Mouse (Mus musculus) hindbrain, embryonic 15.5 days (tissue): ENCODE results near the gene Lzts2. TPM values are rescaled to one million over a fixed set of nuclear protein-coding genes. Genes with fewer than 3 reads are reported as not detected.
A peak's percentile ranks its signal among the peaks of the same experiment; 100 is the strongest.

ENCODE experiments used
- ATAC-seq: fragments of 200-750 bp; cut with Nextera tagmentation; 2 replicates; pipeline ENCODE4 v1.8.0; 2017; ENCODE audit warnings: low read depth, moderate number of reproducible peaks, moderate TSS enrichment; ENCODE audit not compliant: low FRiP score
- H3K27ac ChIP-seq: fragments of 300-500 bp; sonication (generic); replicated peaks from 2 replicates; pipeline ENCODE4 v1.5.1; 2015; ENCODE audit warnings: mild to moderate bottlenecking, inconsistent platforms
- H3K27me3 ChIP-seq: fragments of 300-500 bp; sonication (generic); 2 replicates; pipeline ENCODE4 v1.6.1; 2015; ENCODE audit warnings: control low read depth, inconsistent platforms
- H3K36me3 ChIP-seq: fragments of 300-500 bp; sonication (generic); 2 replicates; pipeline ENCODE4 v1.6.1; 2015; ENCODE audit warnings: control low read depth, inconsistent platforms
- H3K4me1 ChIP-seq: fragments of 300-500 bp; sonication (generic); replicated peaks from 2 replicates; pipeline ENCODE4 v1.6.1; 2015; ENCODE audit warnings: control low read depth, inconsistent platforms
- H3K4me2 ChIP-seq: fragments of 300-500 bp; sonication (generic); 2 replicates; pipeline ENCODE4 v1.6.1; 2015; ENCODE audit warnings: moderate library complexity, mild to moderate bottlenecking, inconsistent platforms
- H3K4me3 ChIP-seq: fragments of 300-500 bp; sonication (generic); 2 replicates; pipeline ENCODE4 v1.5.1; 2015; ENCODE audit warnings: mild to moderate bottlenecking, inconsistent platforms
- H3K9ac ChIP-seq: fragments of 300-500 bp; sonication (generic); 2 replicates; pipeline ENCODE4 v1.6.1; 2015; ENCODE audit warnings: inconsistent platforms
- H3K9me3 ChIP-seq: fragments of 300-500 bp; sonication (generic); 2 replicates; pipeline ENCODE4 v1.6.1; 2016; ENCODE audit warnings: control low read depth, inconsistent platforms
- WGBS: fragments of 180-500 bp; shearing (Covaris S2); methylation state at CpG from one replicate; pipeline ENCODE4 v1.1.7; 2015; 5-methylcytosine and 5-hydroxymethylcytosine counted together
- polyA plus RNA-seq: library from polyadenylated mRNA; unstranded; fragments of >200 nt; fragmentation: Nextera tagmentation; extraction: Ambion mirVana; gene quantifications from 2 replicates; pipeline ENCODE4 v1.2.1, GENCODE M21; 2015

Gene Lzts2
- 25.4 and 28.7 TPM in 2 replicates for polyA plus RNA-seq

DNA sequence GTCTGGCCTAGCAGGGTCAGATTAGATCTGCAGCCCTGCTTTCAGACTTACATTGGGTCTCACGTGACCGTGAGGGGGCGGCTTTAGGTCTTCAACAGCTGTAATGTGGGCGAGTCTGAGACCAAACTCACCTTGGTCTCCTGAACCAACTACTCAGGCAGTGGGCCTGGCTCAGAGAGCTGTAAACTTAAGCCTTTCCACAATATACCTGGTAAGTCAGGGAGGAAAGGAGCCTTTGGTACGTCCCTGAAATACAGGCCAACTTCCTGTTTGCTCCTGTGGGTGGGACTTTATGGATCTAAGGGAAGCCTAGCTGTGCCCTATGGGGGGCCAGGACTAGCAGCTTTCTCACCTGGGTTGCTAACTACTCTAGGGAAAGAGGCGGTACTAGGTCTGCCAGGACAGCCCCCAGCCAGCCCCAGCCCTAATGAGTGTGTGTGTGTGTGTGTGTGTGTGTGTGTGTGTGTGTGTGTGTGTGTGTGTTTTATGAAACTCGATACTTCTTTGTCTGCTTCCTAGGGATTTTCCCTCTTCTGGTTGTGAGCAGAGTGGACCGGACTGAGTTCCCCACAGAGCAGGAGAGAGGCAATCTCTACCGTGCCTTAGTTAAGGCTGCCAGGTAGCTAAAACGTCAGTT is at the start of gene Lzts2:
Lzts2 (plus strand) TSS at position 80 of the 637 bp plus-strand sequence.
- H3K4me3 ChIP-seq = peak within 1 kb of the TSS; percentile 70
- H3K36me3 ChIP-seq = peaks cover 11% of the 10 kb centered on the region; the same call in 1 of the 2 replicates
- no peak for ATAC-seq
- H3K9ac ChIP-seq = peak within 1 kb of the TSS; percentile 5; the same call in 1 of the 2 replicates
- peak within 1 kb of the TSS; percentile 95 for H3K27ac ChIP-seq
- 11% methylated on average over 10 of the region's 10 CpGs for WGBS
- H3K27me3 ChIP-seq = no peaks in the 10 kb centered on the region
- H3K4me1 ChIP-seq = peaks cover 50% of the 10 kb centered on the region
- H3K9me3 ChIP-seq = no peaks in the 10 kb centered on the region
- peak within 1 kb of the TSS; percentile 86 for H3K4me2 ChIP-seq

DNA sequence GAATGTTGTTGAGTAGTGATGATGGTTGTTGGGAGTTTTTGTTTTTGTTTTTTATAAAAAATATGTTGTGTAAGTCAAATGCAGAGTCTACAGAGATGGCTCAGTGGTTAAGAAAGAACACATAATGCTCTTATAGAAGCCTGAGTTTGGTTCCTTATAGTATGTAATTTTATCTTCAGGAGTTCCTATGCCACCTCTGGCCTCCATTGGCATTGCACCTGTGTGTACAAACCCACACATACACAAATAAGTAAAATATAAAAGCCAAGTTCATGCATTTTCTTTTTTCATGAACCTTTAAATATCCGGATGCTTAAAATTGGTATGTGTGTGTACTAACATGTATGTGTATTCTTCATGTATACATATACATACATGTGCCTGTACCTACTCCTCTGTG is 48.2 kb upstream of the Lzts2 start:
- Histone ChIP-seq H3K4me2 (no peak overlapping the region), H3K9me3 (no peaks in the 10 kb centered on the region), H3K27ac (no peak overlapping the region), H3K36me3 (peaks cover 71% of the 10 kb centered on the region), H3K4me3 (no peak overlapping the region), H3K4me1 (no peaks in the 10 kb centered on the region), H3K27me3 (no peaks in the 10 kb centered on the region), H3K9ac (no peak overlapping the region)
- ATAC-seq = no peak
- WGBS = 91% methylated on average over 1 of the region's 1 CpGs

DNA sequence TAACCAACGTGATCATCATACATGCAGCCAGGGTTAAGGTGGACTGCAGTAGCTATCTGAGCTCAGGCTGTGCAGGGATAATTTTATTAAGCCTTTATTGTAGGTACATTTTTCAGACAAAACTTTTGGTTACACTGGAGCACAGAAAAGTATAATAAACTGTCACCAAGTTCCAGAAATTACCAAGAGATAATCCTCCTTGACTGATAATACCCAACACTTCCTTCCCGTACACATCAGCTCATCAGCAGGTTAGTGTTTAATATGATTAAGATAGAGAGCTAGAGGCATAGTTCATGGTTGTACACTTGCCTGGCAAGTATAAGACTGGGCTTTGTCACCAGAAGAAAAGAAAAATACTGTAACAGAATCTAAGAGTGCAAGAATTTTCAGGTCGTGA is 45.9 kb upstream of the Lzts2 start:
- H3K27me3 ChIP-seq = no peaks in the 10 kb centered on the region
- H3K4me1 ChIP-seq = no peaks in the 10 kb centered on the region
- no peak overlapping the region for H3K4me3 ChIP-seq
- H3K36me3 ChIP-seq = peaks cover 80% of the 10 kb centered on the region
- WGBS = 90% methylated on average over 3 of the region's 3 CpGs
- no peaks in the 10 kb centered on the region for H3K9me3 ChIP-seq
- ATAC-seq = no peak
- no peak overlapping the region for H3K9ac ChIP-seq
- H3K27ac ChIP-seq = no peak overlapping the region
- no peak overlapping the region for H3K4me2 ChIP-seq

DNA sequence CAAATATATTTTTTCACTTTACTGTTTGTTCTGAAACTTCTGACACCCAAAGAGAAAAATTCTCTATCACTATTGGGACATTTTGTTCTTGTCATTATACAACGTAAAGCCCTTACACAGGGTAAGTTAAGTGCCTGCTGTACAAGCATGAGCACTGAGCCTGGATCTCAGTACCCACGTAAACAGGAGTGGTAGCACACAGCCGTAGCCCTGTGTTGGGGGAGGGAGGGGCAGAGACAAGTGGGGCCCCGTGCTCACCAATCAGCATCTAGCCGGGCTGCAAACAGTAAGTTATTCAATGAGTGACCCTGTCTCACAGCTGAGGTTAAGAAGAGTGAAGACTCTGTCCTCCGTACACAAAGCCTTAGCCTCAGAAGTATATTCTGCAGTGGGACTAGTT is 37.6 kb upstream of the Lzts2 start:
- Histone ChIP-seq H3K9me3 (no peaks in the 10 kb centered on the region), H3K27me3 (no peaks in the 10 kb centered on the region), H3K4me2 (no peak overlapping the region), H3K27ac (no peak overlapping the region), H3K4me3 (no peak overlapping the region), H3K4me1 (no peaks in the 10 kb centered on the region), H3K9ac (no peak overlapping the region), H3K36me3 (peaks cover 84% of the 10 kb centered on the region)
- 84% methylated on average over 6 of the region's 6 CpGs for WGBS
- ATAC-seq = no peak

DNA sequence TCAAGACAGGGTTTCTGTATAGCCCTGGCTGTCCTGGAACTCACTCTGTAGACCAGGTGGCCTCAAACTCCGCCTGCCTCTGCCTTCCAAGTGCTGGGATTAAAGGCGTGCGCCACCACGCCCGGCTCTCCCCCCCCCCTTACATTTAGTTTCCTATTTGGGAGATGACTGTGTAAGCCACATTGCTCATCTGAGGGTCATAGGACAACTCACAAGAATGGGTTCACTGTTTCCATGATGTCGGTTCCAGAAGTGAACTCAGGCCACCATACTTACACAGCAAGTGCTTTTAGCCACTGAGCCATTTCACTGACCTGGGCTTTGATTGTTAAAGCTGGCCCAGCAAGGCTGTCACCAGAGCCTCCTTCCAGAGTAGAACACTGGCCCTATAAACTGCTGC is 37.1 kb upstream of the Lzts2 start:
- peaks cover 85% of the 10 kb centered on the region for H3K36me3 ChIP-seq
- no peak for ATAC-seq
- H3K4me3 ChIP-seq = no peak overlapping the region
- no peak overlapping the region for H3K9ac ChIP-seq
- H3K4me2 ChIP-seq = no peak overlapping the region
- H3K27me3 ChIP-seq = no peaks in the 10 kb centered on the region
- 94% methylated on average over 6 of the region's 6 CpGs for WGBS
- H3K4me1 ChIP-seq = no peaks in the 10 kb centered on the region
- no peak overlapping the region for H3K27ac ChIP-seq
- no peaks in the 10 kb centered on the region for H3K9me3 ChIP-seq

DNA sequence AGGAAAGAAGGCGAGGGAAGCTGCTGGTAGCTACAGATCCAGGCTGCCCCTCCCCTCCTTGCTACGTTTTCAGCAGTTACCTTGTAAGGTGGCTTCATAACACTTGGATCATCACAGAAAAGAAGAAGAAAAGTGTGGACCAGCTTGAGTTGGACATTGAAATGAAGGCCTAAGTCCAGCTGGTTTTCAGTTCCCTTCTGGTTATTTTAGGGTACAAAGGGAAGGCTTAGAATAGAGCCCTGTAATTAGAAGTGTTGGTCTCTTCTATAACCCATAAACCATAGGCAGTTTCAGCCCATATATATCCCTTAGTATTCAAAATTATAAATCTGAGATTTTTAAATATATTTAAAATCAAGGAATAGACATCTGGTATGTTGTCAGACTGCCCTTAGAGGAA is 33.4 kb upstream of the Lzts2 start:
- WGBS = 91% methylated on average over 2 of the region's 2 CpGs
- Histone ChIP-seq H3K36me3 (peaks cover 55% of the 10 kb centered on the region), H3K27me3 (no peaks in the 10 kb centered on the region), H3K9me3 (no peaks in the 10 kb centered on the region), H3K4me1 (no peaks in the 10 kb centered on the region), H3K4me3 (no peak overlapping the region), H3K4me2 (no peak overlapping the region), H3K9ac (no peak overlapping the region), H3K27ac (no peak overlapping the region)
- ATAC-seq = no peak

DNA sequence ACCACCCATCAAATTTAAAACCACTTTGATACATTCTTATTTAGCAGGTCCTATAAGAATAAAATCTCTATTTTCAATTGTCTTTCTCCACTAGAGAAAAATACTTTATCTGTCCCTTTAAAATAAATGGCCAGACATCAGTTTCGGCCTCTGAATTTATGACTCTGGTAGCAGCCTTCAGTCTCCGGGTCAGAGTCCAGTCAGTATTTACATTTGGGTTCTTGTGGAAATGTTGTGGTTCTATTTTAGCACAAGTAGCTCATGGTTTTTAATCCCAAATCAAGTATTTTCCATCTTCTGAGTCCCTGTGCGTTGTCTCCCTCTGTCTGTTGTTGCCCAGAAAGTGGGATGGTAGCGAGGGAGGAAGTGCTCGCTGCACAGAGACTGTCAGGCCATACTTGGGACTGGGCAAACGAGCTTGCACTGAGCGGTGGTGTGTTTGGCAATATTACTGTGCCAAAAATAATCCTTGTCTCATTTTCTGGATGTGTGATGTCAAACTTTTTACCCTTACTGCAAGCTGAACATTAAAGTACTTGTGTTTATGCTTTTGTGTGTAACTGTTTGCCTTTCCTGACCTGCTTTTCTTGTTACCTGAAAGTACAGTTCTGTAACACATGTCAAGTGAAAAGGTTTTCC is 31.6 kb upstream of the Lzts2 start:
- H3K4me2 ChIP-seq = no peak overlapping the region
- 85% methylated on average over 7 of the region's 7 CpGs for WGBS
- no peak overlapping the region for H3K4me3 ChIP-seq
- no peaks in the 10 kb centered on the region for H3K9me3 ChIP-seq
- no peaks in the 10 kb centered on the region for H3K27me3 ChIP-seq
- H3K36me3 ChIP-seq = peaks cover 37% of the 10 kb centered on the region
- ATAC-seq = no peak
- no peak overlapping the region for H3K9ac ChIP-seq
- no peak overlapping the region for H3K27ac ChIP-seq
- no peaks in the 10 kb centered on the region for H3K4me1 ChIP-seq

DNA sequence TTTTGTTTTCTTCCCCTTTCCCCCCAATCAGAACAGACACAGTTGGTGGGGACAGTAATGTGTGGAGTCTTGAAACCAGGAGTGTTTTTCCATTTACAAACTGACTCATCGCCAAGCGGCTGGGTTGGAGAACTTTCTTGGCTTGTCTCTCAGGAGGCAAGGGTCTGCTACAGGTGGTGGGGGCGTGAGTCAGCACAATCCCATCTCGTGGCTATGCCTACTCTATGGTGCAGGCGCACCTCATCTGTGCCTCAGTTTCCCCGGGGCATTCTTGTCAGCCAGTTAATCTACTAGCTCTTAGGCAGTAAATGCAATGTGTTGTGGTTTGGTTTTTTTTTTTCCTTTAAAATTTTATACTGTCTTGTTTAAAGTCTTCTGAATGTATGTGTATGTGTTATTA is 30.8 kb upstream of the Lzts2 start:
- Histone ChIP-seq H3K4me1 (peaks cover 3% of the 10 kb centered on the region), H3K9ac (no peak overlapping the region), H3K36me3 (peaks cover 30% of the 10 kb centered on the region), H3K27me3 (no peaks in the 10 kb centered on the region), H3K27ac (no peak overlapping the region), H3K4me3 (no peak overlapping the region), H3K4me2 (no peak overlapping the region), H3K9me3 (no peaks in the 10 kb centered on the region)
- no peak for ATAC-seq
- 95% methylated on average over 6 of the region's 6 CpGs for WGBS

DNA sequence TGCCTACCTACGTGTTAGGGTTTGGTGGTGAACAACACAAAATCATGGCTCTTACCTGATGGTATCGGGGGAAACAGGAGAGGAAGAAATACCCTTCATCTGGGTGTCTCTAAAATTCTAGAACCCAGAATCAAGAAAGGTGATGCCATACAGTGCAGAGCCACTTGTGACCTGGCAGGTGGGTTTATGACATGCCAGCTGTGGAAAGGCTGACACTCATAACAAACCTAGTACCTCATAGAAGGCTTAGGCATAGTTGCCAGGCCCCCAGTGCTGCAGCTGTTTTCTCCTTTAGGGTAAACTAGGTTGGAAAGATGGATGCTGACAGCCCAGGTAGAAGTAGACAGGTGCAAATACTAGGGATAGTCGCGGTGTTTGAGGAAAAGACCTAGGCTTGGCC is 29.8 kb upstream of the Lzts2 start:
- 96% methylated on average over 4 of the region's 4 CpGs for WGBS
- no peak overlapping the region for H3K4me3 ChIP-seq

DNA sequence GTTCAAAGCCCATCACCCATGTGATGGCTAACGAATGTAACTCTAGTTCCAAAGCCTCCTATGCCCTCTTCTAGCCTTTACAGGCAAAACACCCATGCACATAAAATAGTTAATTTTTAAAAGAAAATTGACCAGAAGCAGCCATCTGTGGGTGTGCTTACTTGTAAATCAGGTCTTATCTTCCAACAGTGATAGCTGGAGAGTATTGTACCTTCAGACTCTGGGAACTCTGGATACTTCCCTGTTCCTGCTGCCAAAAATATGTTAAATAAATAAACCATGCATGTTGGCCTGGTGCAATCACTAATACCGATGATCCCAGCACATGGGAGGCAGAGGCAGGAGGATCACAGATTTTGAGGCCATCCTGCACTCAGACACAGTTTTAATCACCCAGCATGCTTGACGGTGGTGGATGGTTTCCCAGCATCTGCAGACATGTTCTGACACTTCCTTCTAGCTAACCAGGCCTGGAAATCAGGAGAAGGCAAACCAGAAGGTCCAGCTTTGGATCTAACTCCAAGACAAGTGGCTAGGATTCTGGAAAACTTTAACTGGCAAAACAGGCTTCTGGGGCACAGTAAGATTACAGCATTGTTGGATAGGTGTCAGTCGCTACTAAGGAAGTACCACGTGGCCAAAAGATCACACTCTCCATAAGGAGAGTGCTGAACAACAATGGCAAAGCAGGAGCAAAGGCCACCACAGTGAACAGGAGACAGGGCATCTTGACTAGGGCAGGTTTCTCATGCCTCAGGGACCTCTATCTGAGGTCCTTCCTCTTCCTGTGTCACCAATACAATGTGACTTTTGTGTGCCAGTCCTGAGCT is 28.8 kb upstream of the Lzts2 start:
- 75% methylated on average over 5 of the region's 5 CpGs for WGBS
- Histone ChIP-seq H3K9ac (no peak overlapping the region), H3K27ac (no peak overlapping the region)

More for the DNA sequence above, 29.8 kb upstream of the Lzts2 start:
- Histone ChIP-seq H3K4me1 (peaks cover 7% of the 10 kb centered on the region), H3K27ac (no peak overlapping the region), H3K27me3 (no peaks in the 10 kb centered on the region), H3K36me3 (peaks cover 25% of the 10 kb centered on the region), H3K9me3 (no peaks in the 10 kb centered on the region), H3K4me2 (no peak overlapping the region), H3K9ac (no peak overlapping the region)
- no peak for ATAC-seq

DNA sequence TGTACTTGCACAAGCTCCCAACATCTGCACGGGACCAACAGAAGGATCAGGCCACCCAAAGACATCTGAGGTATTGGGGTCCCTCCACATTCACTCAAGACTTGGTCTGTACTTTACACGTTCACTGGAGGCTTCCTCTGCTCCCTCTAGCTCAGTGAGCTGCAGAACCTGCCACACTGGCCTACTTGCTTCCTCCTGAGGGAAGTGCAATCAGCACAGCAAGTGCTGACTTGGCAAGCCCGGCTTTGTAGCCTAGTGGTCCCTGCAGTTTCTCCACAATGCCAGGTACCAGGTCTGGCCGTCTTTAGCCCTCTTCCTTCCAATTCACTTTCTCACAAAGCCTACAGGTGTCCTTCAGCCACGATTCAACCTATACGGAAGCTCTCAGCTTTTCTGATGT is 27.2 kb upstream of the Lzts2 start:
- Histone ChIP-seq H3K4me1 (peaks cover 31% of the 10 kb centered on the region), H3K9me3 (no peaks in the 10 kb centered on the region), H3K4me3 (no peak overlapping the region), H3K36me3 (peaks cover 5% of the 10 kb centered on the region), H3K27me3 (no peaks in the 10 kb centered on the region), H3K4me2 (no peak overlapping the region), H3K9ac (no peak overlapping the region), H3K27ac (no peak overlapping the region)
- 68% methylated on average over 6 of the region's 6 CpGs for WGBS
- no peak for ATAC-seq

More for the DNA sequence above, 28.8 kb upstream of the Lzts2 start:
- no peak overlapping the region for H3K4me3 ChIP-seq
- H3K36me3 ChIP-seq = peaks cover 18% of the 10 kb centered on the region
- H3K4me1 ChIP-seq = peaks cover 16% of the 10 kb centered on the region
- ATAC-seq = no peak
- no peaks in the 10 kb centered on the region for H3K9me3 ChIP-seq
- no peaks in the 10 kb centered on the region for H3K27me3 ChIP-seq
- no peak overlapping the region for H3K4me2 ChIP-seq

DNA sequence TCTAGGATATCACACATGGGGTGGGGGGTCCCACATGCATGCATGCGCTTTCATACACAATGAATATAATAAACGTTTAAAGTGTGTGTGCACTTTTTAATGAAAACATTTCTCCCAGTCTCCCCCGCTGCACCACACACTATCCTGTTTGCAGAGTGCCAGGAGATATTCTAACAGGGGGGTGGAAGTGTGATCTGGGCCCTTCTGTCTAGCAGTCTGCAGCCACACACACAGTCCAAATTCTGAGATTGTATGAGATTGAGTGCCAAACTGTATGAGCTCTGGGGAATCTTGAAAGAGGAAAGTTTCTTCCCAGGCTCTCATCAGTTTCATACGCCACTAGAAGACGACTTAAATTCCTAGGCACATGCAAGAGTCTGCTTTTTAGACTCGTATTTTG is 26.4 kb upstream of the Lzts2 start:
- peak overlapping the region; percentile 77; the same call in 1 of the 2 replicates for H3K4me2 ChIP-seq
- H3K4me3 ChIP-seq = no peak overlapping the region
- no peak overlapping the region for H3K9ac ChIP-seq
- H3K27me3 ChIP-seq = no peaks in the 10 kb centered on the region
- H3K36me3 ChIP-seq = peaks cover 6% of the 10 kb centered on the region
- H3K9me3 ChIP-seq = no peaks in the 10 kb centered on the region
- H3K27ac ChIP-seq = no peak overlapping the region
- no peak for ATAC-seq
- H3K4me1 ChIP-seq = peaks cover 31% of the 10 kb centered on the region
- WGBS = 58% methylated on average over 6 of the region's 6 CpGs
